Mouse (Mus musculus): ENCODE measurements around the gene Erich3. TPM values are rescaled to one million over a fixed set of nuclear protein-coding genes. Genes with fewer than 3 reads are reported as not detected.
"Not testable (repeated sequence)": the region's sequence is repeated elsewhere in the genome, so short reads cannot be mapped to it uniquely, and the experiment has no call there.

Erich3 gene
- under 1 TPM; 0.05 to 0.06 TPM for total RNA-seq (2021)

DNA sequence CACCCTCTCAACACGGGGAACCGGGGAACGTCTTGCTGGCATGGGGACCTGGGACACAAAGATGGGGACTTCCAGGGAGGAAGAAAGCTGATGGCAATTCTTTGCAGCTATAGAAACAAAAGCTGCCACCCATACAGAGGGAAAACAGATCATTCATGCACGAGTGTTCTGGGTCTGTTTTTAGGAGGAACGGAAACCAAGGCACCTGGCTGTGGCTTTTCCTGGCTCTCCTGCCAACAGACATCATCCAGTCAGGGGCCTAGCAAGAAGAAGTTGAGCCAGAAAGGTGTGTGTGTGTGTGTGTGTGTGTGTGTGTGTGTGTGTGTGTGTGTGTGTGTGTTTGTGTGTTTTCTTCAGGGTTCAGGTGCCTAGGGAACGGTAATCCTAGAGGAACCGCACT is at the start of gene Erich3:
Erich3 (plus strand) TSS at position 315 of the 400 bp plus-strand sequence.
- intact Hi-C loops (cut with DNase I) = no loop called here
- DNase-seq (ENCODE audit: low spot score) = no peak

DNA sequence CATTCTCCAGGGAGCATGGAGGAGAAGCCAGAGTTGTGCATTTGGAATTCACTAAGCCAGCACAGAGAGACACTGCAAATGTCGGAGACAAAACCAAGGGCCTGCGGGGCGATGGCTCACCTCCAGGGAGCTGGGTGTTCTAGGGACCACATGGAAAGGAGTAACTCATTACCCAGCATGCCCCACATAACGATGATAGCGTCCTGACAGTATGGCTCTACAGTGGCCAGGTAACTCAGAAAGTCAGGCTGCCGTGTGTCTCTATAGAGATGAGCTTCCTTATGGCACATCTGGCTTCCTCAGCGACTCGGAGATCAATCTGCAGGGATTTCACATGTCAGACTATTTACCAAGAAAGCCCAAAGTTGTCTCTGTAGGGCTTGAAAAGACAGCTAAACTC is 48.9 kb upstream of the Erich3 start:
- DNase-seq (ENCODE audit: low spot score) = no peak
- intact Hi-C loops (cut with DNase I) = no loop called here

DNA sequence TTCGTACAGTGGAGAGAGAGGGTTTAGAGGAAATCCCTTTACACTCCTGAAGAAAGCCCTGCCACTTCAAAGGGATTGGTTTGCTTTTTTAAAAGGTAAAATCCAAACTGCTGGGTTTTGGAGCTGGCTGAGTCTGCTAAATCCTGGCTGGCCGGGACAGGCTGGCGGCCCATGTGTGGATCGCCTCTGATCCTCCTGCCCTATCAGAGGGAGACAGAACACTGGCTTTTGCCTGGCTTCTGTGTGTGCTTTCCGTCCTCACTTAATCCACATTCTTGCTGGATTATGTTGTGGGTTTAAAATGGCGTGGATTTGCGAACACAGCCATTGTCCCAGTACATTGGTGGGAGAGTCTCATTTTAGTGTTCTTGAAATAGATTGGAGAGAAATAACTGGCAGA is 48.4 kb upstream of the Erich3 start:
- intact Hi-C loops (cut with DNase I) = no loop called here
- DNase-seq (ENCODE audit: low spot score) = no peak

DNA sequence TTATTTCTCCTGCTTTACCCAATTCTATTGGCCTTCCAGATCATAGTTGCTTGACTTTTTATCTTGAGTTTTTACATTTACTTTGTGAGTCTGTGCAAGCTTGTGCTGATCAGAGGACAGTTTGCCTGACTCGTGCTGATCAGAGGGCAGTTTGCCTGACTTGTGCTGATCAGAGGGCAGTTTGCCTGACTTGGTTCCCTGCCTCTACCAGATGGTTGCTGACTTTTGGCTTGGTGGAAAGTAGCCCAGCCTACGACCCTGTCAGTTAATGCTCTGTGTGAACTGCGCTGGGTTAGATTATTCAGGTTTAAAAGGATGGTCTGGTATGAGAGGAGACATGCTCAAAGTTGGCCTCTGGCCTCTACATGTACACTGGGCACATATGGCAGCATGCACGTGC is 47.6 kb upstream of the Erich3 start:
- intact Hi-C loops (cut with DNase I) = no loop called here
- DNase-seq (ENCODE audit: low spot score) = no peak

DNA sequence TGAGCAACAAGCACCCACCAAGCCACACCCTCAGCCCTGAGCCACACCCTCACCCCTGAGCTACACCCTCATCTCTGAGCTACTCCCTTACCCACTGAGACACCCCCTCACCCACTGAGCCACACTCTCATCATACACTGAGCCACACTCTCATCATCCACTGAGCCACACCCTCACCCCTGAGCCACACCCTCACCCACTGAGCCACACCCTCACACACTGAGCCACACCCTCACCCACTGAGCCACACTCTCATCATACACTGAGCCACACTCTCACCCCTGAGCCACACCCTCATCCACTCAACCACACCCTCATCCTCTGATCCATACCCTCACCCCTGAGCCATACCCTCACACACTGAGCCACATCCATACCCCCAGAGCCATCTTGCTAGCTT is 35.4 kb upstream of the Erich3 start:
- intact Hi-C loops (cut with DNase I) = no loop called here
- no peak for DNase-seq (ENCODE audit: low spot score)

DNA sequence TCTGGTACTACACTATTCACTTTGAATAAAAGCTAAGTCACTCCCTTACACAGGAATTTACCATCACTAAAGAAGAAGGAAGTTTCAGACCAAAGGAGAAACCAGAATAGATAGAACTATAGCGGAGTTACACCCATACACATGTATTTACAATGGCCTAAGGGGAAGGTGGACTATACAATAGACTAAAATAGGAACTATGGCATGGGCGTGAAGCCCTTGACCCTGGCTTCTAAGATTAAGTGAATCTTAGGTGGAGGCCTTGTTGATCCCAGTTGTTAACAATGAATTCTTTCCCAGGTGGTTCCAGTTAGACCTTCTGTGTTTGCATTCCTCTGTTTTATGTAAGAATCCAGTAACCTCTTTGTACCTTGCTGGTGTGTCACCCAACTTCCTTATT is 32.4 kb upstream of the Erich3 start:
- DNase-seq (ENCODE audit: low spot score); intact Hi-C loops (cut with DNase I): not testable (repeated sequence)

DNA sequence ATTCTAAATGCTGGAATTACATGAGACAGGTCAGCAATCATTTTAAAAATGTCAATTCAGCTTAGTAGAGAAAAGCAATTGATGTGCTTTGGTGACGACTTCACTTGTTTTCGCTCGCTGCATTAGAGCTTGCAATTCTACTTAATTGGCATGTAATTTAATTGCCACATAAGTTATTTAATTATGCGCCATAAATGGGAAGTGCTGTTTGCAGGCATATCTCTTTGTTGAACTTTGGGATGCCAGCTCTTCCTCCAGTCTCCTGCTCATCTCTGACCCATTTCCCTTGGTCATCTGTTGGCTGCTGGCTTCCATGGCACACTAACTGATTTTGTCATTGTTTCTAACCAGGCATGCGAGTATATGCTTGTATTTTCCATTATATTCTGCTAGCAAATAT is 30.6 kb upstream of the Erich3 start:
- intact Hi-C loops (cut with DNase I) = no loop called here
- DNase-seq (ENCODE audit: low spot score) = no peak

DNA sequence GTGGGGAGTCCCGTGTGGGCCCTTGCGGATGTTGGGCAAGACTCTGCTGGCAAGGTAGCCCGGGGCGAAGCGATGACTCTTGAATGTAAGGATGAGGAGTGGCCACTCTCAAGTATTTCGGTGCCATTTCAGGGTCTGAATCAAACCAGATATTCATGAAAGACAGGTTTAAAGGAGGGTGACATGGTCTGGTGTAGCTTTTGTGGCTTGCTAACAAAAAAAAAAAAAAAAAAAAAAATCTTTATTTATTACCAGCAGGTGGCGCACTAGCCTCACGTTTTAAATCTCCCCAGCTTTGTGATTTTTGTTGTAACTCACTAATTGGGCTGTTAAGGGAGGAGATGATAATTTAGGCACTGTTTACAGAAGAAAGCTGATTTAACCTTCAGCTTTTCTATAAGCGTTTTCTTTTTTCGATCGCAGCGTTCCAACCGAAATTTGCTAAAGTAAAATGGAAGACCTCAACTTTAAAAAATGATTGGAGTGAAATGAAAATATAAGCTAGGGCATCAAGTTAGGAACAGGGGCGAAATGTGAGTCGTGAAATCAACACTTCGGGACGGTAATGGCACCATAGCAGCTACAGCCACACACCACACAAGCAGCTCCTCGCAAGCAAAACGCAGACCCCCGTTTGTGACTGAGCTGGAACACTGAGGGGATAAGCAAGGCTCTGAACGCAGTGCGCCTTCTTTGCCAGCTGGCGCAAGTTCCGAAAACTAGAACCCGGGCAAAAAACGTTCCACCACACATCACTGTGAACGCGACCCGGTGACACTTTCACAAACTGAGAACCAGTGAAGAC is 16.8 kb upstream of the Erich3 start:
- intact Hi-C loops (cut with DNase I) = no loop called here
- no peak for DNase-seq (ENCODE audit: low spot score)

DNA sequence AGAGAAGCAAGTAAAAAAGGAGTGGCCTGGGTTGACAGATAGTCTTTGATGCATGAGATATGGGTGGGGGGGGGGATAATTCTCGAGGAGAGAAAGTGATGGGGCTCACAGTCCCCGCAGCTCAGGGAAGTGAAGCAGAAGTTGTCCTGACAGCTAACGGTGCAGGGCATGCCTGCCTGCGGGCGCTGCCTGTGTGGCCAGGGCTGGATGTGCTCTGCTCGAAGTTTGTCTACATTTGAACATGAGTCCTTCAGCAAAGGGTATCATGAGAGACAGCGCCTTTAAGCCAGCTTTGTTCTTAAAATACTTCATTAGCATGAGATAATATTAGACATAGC is 16.2 kb upstream of the Erich3 start:
- intact Hi-C loops (cut with DNase I) = no loop called here
- DNase-seq (ENCODE audit: low spot score) = no peak

DNA sequence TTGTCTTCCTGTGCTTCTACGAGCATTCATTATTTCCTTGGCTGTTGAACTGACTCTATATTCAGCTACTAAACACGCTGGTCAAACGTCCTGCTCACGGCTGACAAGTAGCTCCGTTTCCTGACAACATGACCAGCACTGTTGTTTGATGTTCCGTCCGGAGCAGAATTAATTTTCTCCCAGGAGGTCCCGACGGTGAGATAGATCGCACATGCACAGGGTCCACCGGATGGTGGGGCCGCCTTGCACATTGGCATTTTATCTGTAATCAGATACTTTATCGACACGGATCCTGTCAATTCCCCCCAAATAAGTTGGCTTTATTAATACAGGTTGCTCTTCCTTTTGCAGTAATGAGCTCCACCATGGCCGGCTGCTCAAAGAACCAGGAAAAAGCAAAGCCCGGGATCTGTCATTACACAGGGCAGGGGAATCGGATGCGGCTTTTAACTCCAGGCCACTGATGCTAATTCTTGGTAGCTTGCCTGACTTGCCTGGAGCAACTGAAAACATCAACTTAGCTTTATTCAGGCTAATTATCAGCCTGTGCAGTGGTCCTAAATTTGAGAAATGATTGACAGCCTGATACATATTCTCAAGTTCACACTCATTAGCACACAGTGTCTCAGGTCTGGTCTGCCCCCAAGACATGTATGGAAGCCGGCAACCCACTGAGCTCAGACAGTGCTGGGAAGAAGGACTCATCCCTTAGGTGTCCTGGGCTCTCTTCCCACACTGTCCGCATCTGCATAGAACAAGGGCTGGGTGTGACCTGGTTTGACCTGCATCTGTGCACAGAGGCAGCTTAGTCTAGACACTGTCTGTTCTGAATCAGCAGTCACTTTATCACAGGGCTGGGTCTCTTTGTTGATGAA is 14.0 kb upstream of the Erich3 start:
- intact Hi-C loops (cut with DNase I) = loop anchor here (5.0 kb wide), 2 partner anchors 138 to 153 kb away; no protein-coding TSS in a partner anchor
- DNase-seq (ENCODE audit: low spot score) = no peak

DNA sequence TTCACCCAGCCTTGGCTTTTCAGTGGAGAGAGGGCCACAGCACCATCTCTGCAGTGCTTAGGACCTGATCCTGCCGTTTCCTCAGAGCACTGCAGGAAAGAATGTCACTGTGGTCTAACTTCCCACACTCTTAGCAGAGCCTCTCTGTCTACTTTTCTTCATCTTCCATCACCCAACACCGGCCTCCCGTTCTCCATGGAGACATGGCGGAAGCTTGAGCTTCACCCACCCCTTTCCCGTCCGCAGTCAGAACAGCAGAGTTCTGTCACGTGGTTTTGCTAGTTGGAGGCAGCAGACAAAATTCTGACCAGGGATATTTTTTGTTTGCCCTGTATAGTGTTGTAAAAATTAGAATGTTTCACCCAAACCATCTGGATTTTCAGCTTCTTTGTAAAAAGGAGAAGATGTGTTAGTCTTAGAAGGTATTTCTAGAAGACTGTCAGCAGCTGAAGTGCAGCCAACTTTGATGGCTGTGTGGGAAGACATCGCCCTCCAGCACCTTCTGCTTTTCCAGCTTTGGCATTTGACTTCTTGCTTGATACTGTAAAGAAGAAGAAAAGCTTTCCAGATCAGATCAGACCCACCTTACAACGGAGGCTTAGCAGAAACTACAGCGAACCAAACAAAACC is 12.4 kb upstream of the Erich3 start:
- no peak for DNase-seq (ENCODE audit: low spot score)
- intact Hi-C loops (cut with DNase I) = loop anchor here (5.0 kb wide), 2 partner anchors 136 to 151 kb away; no protein-coding TSS in a partner anchor

DNA sequence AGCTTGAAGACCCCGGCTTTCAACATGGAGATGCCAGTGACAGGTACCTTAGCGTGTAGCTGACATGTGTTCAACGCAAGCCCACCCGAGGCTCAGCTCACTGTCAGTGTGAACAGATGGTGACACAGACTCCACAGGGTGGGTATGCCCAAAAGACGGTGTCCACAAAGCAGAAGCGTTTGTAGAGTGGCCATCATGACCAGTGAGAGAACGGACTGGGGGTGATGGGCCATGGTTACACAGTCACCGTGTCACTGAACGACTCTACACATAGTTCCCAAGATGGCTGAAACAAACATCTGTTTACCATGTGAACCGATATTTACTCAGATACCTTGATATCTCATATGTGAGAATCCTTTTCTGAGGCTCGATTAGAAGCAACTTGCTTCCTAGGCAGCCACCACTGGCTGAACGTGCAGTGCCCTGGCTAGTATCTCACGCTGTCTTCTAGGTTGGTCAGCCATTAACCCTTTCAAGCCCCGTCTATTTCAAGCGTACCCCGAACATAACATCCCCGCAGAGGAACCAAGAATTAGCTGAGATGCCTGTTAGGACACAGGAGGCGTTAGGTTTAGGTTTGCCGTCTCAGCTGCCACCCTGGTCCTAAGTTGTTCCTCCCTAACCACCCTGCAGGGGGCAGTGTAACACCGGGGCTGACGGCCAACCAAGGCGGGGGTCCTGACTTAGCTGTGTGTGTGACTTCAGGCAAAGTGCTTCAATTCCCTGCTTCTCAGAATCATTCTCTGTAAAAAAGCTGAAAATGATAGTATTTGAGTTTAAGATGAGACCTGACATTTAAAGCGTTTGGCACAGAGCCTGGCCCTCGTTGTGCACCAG is 10.9 kb upstream of the Erich3 start:
- DNase-seq (ENCODE audit: low spot score) = no peak
- intact Hi-C loops (cut with DNase I) = loop anchor here (5.0 kb wide), 2 partner anchors 134 to 150 kb away; no protein-coding TSS in a partner anchor

DNA sequence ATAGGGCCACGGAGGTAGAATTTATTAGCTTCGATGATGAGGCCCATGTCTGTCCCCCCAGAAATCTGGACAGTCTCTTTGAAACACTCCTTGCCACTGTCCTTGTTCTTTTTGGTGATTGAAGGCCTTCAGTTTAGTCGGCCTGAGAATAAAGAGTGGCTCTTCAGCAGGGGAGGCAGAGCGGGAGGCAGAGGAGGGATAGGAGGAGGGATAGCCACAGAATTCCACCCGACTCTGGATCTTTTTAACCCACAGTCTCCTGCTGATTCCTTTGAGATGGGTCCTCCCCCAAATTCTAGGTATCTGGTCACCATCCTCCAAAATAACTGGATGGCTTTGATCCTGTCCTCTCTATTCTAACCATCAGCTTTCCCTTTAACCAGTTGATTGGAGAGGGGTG is 10.2 kb upstream of the Erich3 start:
- intact Hi-C loops (cut with DNase I) = loop anchor here (5.0 kb wide), 2 partner anchors 134 to 149 kb away; no protein-coding TSS in a partner anchor
- DNase-seq (ENCODE audit: low spot score) = no peak

DNA sequence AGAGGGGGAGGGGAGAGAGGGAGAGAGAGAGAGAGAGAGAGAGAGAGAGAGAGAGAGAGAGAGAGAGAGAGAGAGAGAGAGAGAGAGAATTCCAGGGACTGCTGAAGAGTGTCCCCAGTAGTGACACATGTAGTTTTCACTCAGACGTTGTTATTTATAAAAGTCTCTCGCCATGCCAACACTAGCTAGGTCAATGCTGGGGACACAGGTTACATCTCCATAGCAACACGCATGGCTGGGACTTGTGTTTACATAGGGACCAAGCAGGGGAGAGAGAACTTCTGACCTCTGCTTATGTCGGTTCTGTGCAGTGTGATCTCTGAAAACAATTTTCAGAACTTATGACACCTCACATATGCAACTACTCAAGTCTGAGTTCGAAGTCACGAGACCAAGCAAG is 9.4 kb upstream of the Erich3 start:
- DNase-seq (ENCODE audit: low spot score) = no peak
- intact Hi-C loops (cut with DNase I) = loop anchor here (5.0 kb wide), 2 partner anchors 133 to 148 kb away; no protein-coding TSS in a partner anchor

DNA sequence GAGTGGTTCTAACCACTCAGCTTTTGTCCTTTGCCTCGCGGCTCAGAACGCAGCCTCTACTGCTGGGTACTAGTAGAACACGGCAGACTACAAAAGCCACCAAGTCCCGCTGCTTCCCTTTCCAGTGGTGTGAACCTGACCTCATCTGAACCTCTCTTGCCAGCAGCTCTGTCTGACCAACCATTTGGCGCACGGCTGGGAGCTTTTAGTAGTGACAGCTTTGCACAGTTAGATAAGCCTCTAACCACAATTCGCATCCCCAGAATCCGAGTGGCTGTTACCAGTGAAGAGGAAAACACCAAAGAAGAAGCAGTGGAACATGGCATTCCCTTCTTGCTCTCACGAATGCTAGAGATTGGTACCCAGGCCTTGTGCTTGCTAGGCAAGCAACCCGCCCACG is 8.8 kb upstream of the Erich3 start:
- intact Hi-C loops (cut with DNase I) = loop anchor here (5.0 kb wide), 2 partner anchors 132 to 147 kb away; no protein-coding TSS in a partner anchor
- no peak for DNase-seq (ENCODE audit: low spot score)

DNA sequence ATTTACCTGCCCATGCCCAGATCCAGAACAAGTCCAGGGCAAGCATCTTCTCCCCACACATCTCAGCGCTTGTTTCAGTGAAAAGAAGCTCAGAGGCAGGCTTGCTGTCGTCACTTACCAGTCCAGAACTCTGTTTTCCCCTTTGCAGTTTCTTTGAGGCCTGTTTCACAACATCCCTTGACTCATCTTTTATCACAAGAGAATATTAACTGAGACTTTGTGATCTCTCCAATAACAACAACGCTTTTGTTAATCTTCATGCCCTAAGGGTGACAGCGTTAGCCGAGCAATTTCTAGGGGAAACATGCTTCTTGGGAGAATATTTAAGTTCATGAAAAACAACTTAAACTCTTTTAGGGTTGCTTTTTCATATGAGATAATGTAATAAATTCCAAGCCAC is 7.9 kb upstream of the Erich3 start:
- DNase-seq (ENCODE audit: low spot score) = no peak
- intact Hi-C loops (cut with DNase I) = no loop called here

DNA sequence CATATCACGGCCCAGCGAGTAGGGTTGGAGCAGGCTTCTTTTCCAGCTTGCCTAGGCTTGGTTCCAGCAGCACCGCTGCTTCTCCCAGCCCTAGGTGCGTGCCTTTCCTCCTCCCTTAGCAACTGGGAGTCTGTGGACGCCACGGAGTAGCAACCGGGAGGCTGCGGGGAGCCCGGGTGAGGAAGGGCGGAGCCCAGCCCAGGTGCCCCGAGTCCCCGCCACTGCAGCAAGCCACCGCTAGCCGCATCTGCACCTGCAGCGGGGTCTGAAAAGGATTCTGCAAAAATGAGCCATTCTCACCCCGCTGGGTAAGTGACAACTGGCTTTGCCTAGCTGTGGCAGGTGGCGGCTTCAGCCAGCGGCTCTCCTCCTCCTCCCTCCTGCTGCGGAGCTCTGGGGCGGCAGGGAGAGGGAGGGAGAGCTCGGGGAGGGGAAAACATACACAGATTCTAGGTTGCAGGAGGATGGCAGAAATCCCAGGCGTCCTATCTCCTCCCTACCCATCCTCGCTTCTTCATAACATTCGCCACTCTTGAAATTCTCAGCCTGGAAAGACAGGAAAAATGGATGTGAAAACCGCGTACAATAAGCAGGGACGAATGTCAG is 420 bp downstream of the Erich3 start:
- no peak for DNase-seq (ENCODE audit: low spot score)
- intact Hi-C loops (cut with DNase I) = no loop called here

DNA sequence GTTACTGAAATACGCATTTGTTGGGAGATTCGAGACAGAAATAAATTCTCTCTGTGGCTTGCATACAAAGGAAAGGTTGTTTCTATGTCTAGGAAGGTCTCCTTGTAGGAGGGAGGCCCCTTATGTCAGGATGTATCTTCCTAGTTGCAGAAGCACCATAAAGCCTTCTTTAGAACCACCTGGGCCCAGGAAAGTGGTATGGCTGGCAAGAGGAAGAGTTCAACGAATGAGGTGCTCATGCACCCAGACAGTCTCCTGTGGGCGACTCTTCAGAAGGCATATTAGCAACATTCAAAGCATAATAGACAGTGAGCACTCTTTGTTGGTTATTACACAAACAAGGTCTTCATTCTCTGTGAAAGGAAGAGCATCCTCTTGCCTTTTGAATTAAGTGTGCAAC is 977 bp downstream of the Erich3 start:
- intact Hi-C loops (cut with DNase I) = no loop called here
- no peak for DNase-seq (ENCODE audit: low spot score)

DNA sequence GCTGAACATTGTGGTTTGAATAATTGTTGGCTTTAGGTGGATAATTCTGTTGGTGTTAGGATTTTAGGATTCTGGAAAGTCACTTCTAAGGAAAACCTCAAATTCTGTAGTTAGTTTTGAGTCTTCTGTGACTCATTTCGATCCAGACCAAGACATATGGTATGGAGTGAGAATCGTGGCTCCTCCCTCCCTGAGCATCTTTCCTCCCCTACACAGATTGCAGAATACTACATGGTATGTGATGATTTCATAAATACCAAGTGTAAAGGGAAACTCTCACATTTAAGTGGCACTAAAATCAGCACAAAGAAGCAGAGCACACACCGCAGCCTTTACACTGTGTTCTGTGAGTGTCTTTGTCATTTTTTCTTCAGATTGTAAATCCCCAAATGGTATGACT is 4.8 kb downstream of the Erich3 start:
- intact Hi-C loops (cut with DNase I) = no loop called here
- no peak for DNase-seq (ENCODE audit: low spot score)
